Mouse (Mus musculus) lung, postnatal 0 days (tissue): Measurements from ENCODE around the gene Cyp2d22.

Experiments used
- CTCF ChIP-seq: IDR thresholded peaks from 2 replicates; pipeline ENCODE4 v1.5.1; 2016; ENCODE audit warnings: antibody characterized with exemption, mild to moderate bottlenecking
- EP300 ChIP-seq: IDR thresholded peaks from 2 replicates; pipeline ENCODE4 v1.6.1; 2016; ENCODE audit warnings: antibody characterized with exemption, mild to moderate bottlenecking, control low read depth

- TF ChIP-seq CTCF: no peak
- TF ChIP-seq EP300: no peak
Measured at GRCm38 (mm10) chr15:82368851-82369250, 11.2 kb downstream of the Cyp2d22 start.
